Mouse (Mus musculus): Measurements from ENCODE around the gene Cd248.

Cd248 gene

GRCm38 (mm10) chr19:5052166-5052822 lies 15.6 kb upstream of the Cd248 start:
- DNase-seq (ENCODE audit: low spot score) = no peak

- no peak for DNase-seq (ENCODE audit: low spot score)
Observed at GRCm38 (mm10) chr19:5052853-5053252, 15.0 kb upstream of the Cd248 start.

GRCm38 (mm10) chr19:5053909-5054308 lies 14.0 kb upstream of the Cd248 start:
- DNase-seq (ENCODE audit: low spot score) = peak; percentile 66

- DNase-seq (ENCODE audit: low spot score) = no peak
Observed at GRCm38 (mm10) chr19:5056251-5056650, 11.6 kb upstream of the Cd248 start.

GRCm38 (mm10) chr19:5057876-5058775 lies 9.8 kb upstream of the Cd248 start:
- no peak for DNase-seq (ENCODE audit: low spot score)

- DNase-seq (ENCODE audit: low spot score) = peak; percentile 60
Observed at GRCm38 (mm10) chr19:5058801-5059771, 8.8 kb upstream of the Cd248 start.

- peak; percentile 70 for DNase-seq (ENCODE audit: low spot score)
Observed at GRCm38 (mm10) chr19:5060365-5061330, 7.2 kb upstream of the Cd248 start.

- DNase-seq (ENCODE audit: low spot score) = no peak
Observed at GRCm38 (mm10) chr19:5062041-5062440, 5.8 kb upstream of the Cd248 start.

GRCm38 (mm10) chr19:5062446-5062845 lies 5.4 kb upstream of the Cd248 start:
- DNase-seq (ENCODE audit: low spot score) = peak; percentile 73

- DNase-seq (ENCODE audit: low spot score) = peak; percentile 72
Observed at GRCm38 (mm10) chr19:5065104-5065503, 2.8 kb upstream of the Cd248 start.

GRCm38 (mm10) chr19:5067040-5067799 lies 658 bp upstream of the Cd248 start:
- no peak for DNase-seq (ENCODE audit: low spot score)

GRCm38 (mm10) chr19:5068570-5069234 lies 824 bp downstream of the Cd248 start:
- DNase-seq (ENCODE audit: low spot score) = no peak

GRCm38 (mm10) chr19:5069486-5069885 lies 1.6 kb downstream of the Cd248 start:
- DNase-seq (ENCODE audit: low spot score) = no peak

- DNase-seq (ENCODE audit: low spot score) = no peak
Observed at GRCm38 (mm10) chr19:5069978-5070377, 2.1 kb downstream of the Cd248 start.

GRCm38 (mm10) chr19:5071077-5071476 lies 3.2 kb downstream of the Cd248 start:
- no peak for DNase-seq (ENCODE audit: low spot score)

GRCm38 (mm10) chr19:5071545-5072369 lies 3.9 kb downstream of the Cd248 start:
- peak; percentile 85 for DNase-seq (ENCODE audit: low spot score)

GRCm38 (mm10) chr19:5072389-5073019 lies 4.6 kb downstream of the Cd248 start:
- DNase-seq (ENCODE audit: low spot score) = no peak

GRCm38 (mm10) chr19:5073028-5073427 lies 5.2 kb downstream of the Cd248 start:
- DNase-seq (ENCODE audit: low spot score) = peak; percentile 70

All from urinary bladder, postnatal 14 days (tissue).